Mouse (Mus musculus) cerebellum, postnatal 36 days (tissue): ENCODE measurements at regions not wholly inside any gene's neighbourhood (a gene's known extent, or its start where the extent isn't known, plus 50 kb on each side); places are given as distances from the start of the nearest gene placed in this dataset.

Experiments
- DNase-seq, 2 experiments: peaks; one replicate each; pipeline ENCODE4 v3.0.0; 2021 to 2022; ENCODE audit warnings: mixed read lengths in 2 of 2

- DNase-seq = peak; percentile 75 to 81
Observed at GRCm38 (mm10) chr6:104309166-104309565, 183.4 kb upstream of the Cntn6 start.

DNA sequence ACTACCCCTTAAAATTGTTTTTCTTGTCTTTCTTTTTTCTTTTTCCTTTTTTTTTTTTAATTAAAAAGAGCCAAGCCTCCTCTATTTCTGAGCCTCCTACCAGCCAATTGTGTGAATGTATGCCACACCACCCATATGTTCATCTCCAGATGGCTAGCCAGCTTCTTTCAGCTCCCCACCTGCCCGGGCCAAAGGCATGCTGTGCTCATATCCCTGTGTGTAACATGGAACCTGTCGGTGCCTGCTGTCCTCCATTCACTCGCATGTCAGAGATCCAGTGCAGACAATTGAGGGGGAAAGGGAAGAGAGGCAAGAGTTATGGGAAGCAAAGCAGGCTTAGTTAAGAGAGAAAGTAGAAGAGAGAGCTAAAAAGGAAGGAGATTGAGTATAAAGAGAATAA is 179.6 kb upstream of the Cntn6 start:
- DNase-seq = peak; percentile 95 to 97

DNA sequence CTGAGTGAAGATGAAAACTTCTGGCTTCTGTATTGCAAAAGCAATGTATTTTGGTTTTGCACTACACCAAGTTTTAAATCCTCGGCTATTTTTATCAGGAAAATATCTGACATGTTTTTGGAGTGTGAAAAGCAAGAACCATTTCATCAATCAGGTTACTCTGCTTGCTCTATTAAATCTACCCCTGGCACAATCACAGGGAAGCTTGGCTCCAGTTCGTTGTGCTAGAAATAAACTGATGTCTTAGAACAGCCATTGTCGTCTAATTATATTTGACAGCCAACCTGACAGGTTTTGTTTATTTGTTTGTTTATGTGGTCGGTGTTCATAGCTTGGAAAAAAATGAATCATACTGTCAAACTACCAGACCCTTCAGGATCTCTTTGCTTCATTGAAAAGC is 174.1 kb upstream of the Cntn6 start:
- peak; percentile 31 to 68 for DNase-seq

GRCm38 (mm10) chr6:104322182-104322581 is 170.4 kb upstream of the Cntn6 start:
- no peak for DNase-seq

DNA sequence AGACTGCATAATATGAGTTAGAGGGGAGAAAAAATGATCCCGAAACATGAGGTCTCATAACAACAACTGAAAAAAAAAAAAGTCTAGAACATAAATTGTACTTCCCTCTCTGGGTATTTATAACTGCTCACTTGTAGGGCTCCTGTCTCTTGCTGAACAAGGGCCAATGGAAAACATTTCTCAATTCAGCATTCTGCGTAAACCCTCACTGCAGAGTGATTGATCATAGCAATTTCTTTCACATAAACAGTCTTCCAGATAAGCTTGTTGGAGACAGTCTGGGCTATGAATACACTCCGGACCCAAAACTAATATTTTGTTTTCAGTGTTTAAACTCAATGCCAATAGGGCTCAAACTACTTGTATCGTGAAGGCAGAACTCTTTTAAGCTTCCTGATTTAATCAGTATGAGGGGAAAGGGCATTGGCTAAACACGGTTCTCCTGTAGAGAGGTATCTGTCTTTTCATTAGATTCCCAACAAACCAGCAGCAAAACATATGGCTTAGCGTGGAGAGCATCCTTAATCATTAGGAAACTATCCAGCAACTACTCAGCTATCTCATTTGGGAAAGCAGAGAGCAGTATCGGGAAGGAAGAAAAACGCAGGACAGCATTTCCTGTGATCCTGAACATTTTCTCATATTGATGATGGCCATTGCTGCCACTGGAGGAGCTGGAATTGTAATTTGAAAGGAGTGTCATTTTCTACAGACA is 153.3 kb upstream of the Cntn6 start:
- DNase-seq = no peak

DNA sequence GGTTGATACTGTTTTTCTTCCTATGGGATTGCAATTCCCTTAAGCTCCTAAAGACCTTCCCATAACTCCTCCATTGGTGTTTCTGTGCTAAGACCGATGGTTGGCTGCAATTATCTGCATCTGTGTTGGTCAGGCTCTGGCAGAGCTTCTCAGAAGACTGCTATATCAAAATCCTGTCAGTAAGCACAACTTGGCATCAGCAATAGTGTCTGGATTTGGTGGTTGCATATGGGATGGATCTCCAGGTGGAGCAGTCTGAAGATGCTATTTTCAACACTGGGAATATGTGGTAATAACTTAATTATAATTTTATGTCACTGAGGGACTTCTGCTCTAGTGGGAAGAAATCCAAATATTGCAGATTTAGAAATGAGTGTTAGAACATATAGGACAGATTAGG is 148.6 kb upstream of the Cntn6 start:
- DNase-seq = no peak
